ENCODE assay signal across 18 mouse cellular contexts in genomic region chr17:25243131-25243780, GRCm38 (mm10). TPM values are rescaled to one million over a fixed set of nuclear protein-coding genes. Genes with fewer than 3 reads are reported as not detected.
A peak's percentile ranks its signal among the peaks of the same experiment; 100 is the strongest.
DNase-seq lines count a peak whose midpoint lies in the region; ATAC-seq lines count a peak whose summit lies in the region.
"Had no signal": no experiment of that assay in that cellular context is flagged by ENCODE, and none has a peak within 500 bp of the region (broad histone marks: within the 10 kb centered on the region; RNA-seq: fewer than 3 reads in every experiment).

No protein-coding gene starts in this region.

- H3K36me3 ChIP-seq in midbrain, embryonic 11.5 days (ENCODE audit: control insufficient read depth, insufficient read depth, low read length) = peaks cover 13% of the 10 kb centered on the region
- peaks cover 54% of the 10 kb centered on the region for H3K36me3 ChIP-seq in midbrain, embryonic 10.5 days

- no peak overlapping the region for H3K9ac ChIP-seq in midbrain, embryonic 11.5 days (ENCODE audit: low read length)
- H3K9ac ChIP-seq: forebrain, embryonic 15.5 days; neural tube, embryonic 12.5 days had no signal

- DNase-seq in cerebellum, adult 11-12 months = peak; percentile 22
- no peak for DNase-seq in cerebellum, postnatal 10 days
- DNase-seq in kidney, postnatal 10 days = peak; percentile 28
- no peak for DNase-seq in kidney, postnatal 14 days
- peak; percentile 73 for DNase-seq in midbrain, embryonic 11.5 days (ENCODE audit: low spot score, missing footprints)
- DNase-seq in midbrain, embryonic 10.5 days (ENCODE audit: low spot score) = no peak
- DNase-seq in heart, postnatal 4 days = no peak
- no peak for DNase-seq in urinary bladder, adult 2 months (ENCODE audit: low spot score)
- DNase-seq: heart, adult 11 months; thymus, adult 18-20 months had no signal

- ATAC-seq in midbrain, embryonic 11.5 days (ENCODE audit: low FRiP score) = no peak
- ATAC-seq: forebrain, embryonic 15.5 days had no signal

- no peak overlapping the region for H3K27ac ChIP-seq in midbrain, embryonic 11.5 days (ENCODE audit: low read depth, low read length)
- no peak overlapping the region for H3K27ac ChIP-seq in midbrain, embryonic 10.5 days (replicated peaks)
- H3K27ac ChIP-seq: forebrain, embryonic 15.5 days; neural tube, embryonic 12.5 days had no signal

- H3K27me3 ChIP-seq in midbrain, embryonic 11.5 days (ENCODE audit: control insufficient read depth, insufficient read depth, low read length) = no peaks in the 10 kb centered on the region
- H3K27me3 ChIP-seq in midbrain, embryonic 10.5 days (ENCODE audit: low read depth, poor library complexity, severe bottlenecking) = no peaks in the 10 kb centered on the region
- H3K27me3 ChIP-seq: CH12.LX; forebrain, embryonic 15.5 days; neural tube, embryonic 12.5 days had no signal

- peaks cover 12% of the 10 kb centered on the region for H3K4me1 ChIP-seq in midbrain, embryonic 11.5 days (ENCODE audit: control insufficient read depth, insufficient read depth, low read length)
- H3K4me1 ChIP-seq in midbrain, embryonic 10.5 days = peaks cover 25% of the 10 kb centered on the region

- WGBS in midbrain, embryonic 11.5 days = 92% methylated on average over 11 of the region's 11 CpGs
- 92% methylated on average over 11 of the region's 11 CpGs for WGBS in midbrain, embryonic 10.5 days

- no peak overlapping the region for H3K4me3 ChIP-seq in midbrain, embryonic 11.5 days (ENCODE audit: low read depth, low read length)
- H3K4me3 ChIP-seq in midbrain, embryonic 10.5 days = no peak overlapping the region
- H3K4me3 ChIP-seq: erythroblast, embryonic 14.5 days; forebrain, embryonic 15.5 days; megakaryocyte, embryonic 14.5 days; neural tube, embryonic 12.5 days had no signal

- no peak overlapping the region for H3K4me2 ChIP-seq in midbrain, embryonic 11.5 days
- H3K4me2 ChIP-seq: forebrain, embryonic 15.5 days; neural tube, embryonic 12.5 days had no signal

- H3K9me3 ChIP-seq in midbrain, embryonic 11.5 days (ENCODE audit: control insufficient read depth, low read length) = no peaks in the 10 kb centered on the region
- H3K9me3 ChIP-seq in midbrain, embryonic 10.5 days (replicated peaks) = no peaks in the 10 kb centered on the region
- H3K9me3 ChIP-seq: forebrain, embryonic 15.5 days; megakaryocyte, embryonic 14.5 days; neural tube, embryonic 12.5 days had no signal

RNA-seq across cellular contexts. Expression of gene Tsr3, which starts 3.3 kb away (rescaled TPM):
- polyA plus RNA-seq in midbrain, embryonic 11.5 days (2014; fragmentation: Nextera tagmentation; extraction: Ambion mirVana) = 62.5 and 64.3 TPM in 2 replicates
- 74.6 and 80.4 TPM in 2 replicates for polyA plus RNA-seq in midbrain, embryonic 10.5 days (2016; fragmentation: Nextera tagmentation; extraction: Ambion mirVana)
- 10 to 100 TPM; 12.7 to 14.0 TPM for total RNA-seq in heart, postnatal 4 days (2021)
- 28.2 and 35.6 TPM in 2 replicates for polyA plus RNA-seq in urinary bladder, adult 2 months (2012; rRNA removed)

RNA-seq across cellular contexts. Expression of gene Gnptg, which starts 3.3 kb away (rescaled TPM):
- 59.5 and 63.2 TPM in 2 replicates for polyA plus RNA-seq in midbrain, embryonic 11.5 days (2014; fragmentation: Nextera tagmentation; extraction: Ambion mirVana)
- polyA plus RNA-seq in midbrain, embryonic 10.5 days (2016; fragmentation: Nextera tagmentation; extraction: Ambion mirVana) = 67.0 and 75.3 TPM in 2 replicates
- 10 to 100 TPM; 11.2 to 14.9 TPM for total RNA-seq in heart, postnatal 4 days (2021)
- 43.2 and 48.8 TPM in 2 replicates for polyA plus RNA-seq in urinary bladder, adult 2 months (2012; rRNA removed)

RNA-seq across cellular contexts. Expression of gene Baiap3, which starts 12.9 kb away (rescaled TPM):
- polyA plus RNA-seq in midbrain, embryonic 11.5 days (2014; fragmentation: Nextera tagmentation; extraction: Ambion mirVana) = 1.3 and 1.4 TPM in 2 replicates
- polyA plus RNA-seq in midbrain, embryonic 10.5 days (2016; fragmentation: Nextera tagmentation; extraction: Ambion mirVana) = 2.3 and 2.4 TPM in 2 replicates
- under 1 TPM; 0.14 to 0.31 TPM for total RNA-seq in heart, postnatal 4 days (2021)
- polyA plus RNA-seq in urinary bladder, adult 2 months (2012; rRNA removed) = 8.7 and 11.1 TPM in 2 replicates
- polyA plus RNA-seq: erythroblast, embryonic 14.5 days had no signal

RNA-seq across cellular contexts. Expression of gene Ube2i, which starts 31.2 kb away (rescaled TPM):
- polyA plus RNA-seq in midbrain, embryonic 11.5 days (2014; fragmentation: Nextera tagmentation; extraction: Ambion mirVana) = 863 and 877 TPM in 2 replicates
- polyA plus RNA-seq in midbrain, embryonic 10.5 days (2016; fragmentation: Nextera tagmentation; extraction: Ambion mirVana) = 879 and 915 TPM in 2 replicates
- 100 to 1,000 TPM; 219 to 221 TPM for total RNA-seq in heart, postnatal 4 days (2021)
- 322 and 393 TPM in 2 replicates for polyA plus RNA-seq in urinary bladder, adult 2 months (2012; rRNA removed)

RNA-seq across cellular contexts. Expression of gene Prss34, which starts 54.9 kb away (rescaled TPM):
- polyA plus RNA-seq in midbrain, embryonic 11.5 days (2014; fragmentation: Nextera tagmentation; extraction: Ambion mirVana) = not detected in 2 replicates
- polyA plus RNA-seq in midbrain, embryonic 10.5 days (2016; fragmentation: Nextera tagmentation; extraction: Ambion mirVana) = not detected in 2 replicates
- 1 to 10 TPM; 1.9 to 2.4 TPM for total RNA-seq in heart, postnatal 4 days (2021)
- 0.28 and 0.40 TPM in 2 replicates for polyA plus RNA-seq in urinary bladder, adult 2 months (2012; rRNA removed)
- total RNA-seq: CH12.LX; left cerebral cortex, adult 8-10 months; monocyte, adult 5-6 weeks had no signal
- polyA plus RNA-seq: embryonic facial prominence, embryonic 11.5 days; neural tube, embryonic 12.5 days had no signal

Comparison
In these comparisons a context has a peak if more than half of its experiments do, and no peak if none do; other contexts are left out.
1. DNase-seq: peak in cerebellum, adult 11-12 months (single experiment), kidney, postnatal 10 days (single experiment) and midbrain, embryonic 11.5 days (single experiment); none in cerebellum, postnatal 10 days (0 of 2), kidney, postnatal 14 days (single experiment), midbrain, embryonic 10.5 days (single experiment), heart, postnatal 4 days (single experiment) and urinary bladder, adult 2 months (single experiment).